Mouse (Mus musculus): ENCODE measurements at regions not wholly inside any gene's neighbourhood (a gene's known extent, or its start where the extent isn't known, plus 50 kb on each side); places are given as distances from the start of the nearest gene placed in this dataset.

- TF ChIP-seq GATA1 (IDR thresholded peaks at IDR 0.05; ENCODE audit: borderline replicate concordance, low read length) = no peak
- TF ChIP-seq FLI1 (IDR thresholded peaks at IDR 0.05; ENCODE audit: low read length) = no peak
These were observed 92.3 kb upstream of the Atp1a1 start for GRCm38 (mm10) chr3:101696832-101697231.
